Mouse (Mus musculus) liver, embryonic 11.5 days (tissue): ENCODE results near the gene Gstk1. TPM values are rescaled to one million over a fixed set of nuclear protein-coding genes. Genes with fewer than 3 reads are reported as not detected.

Source experiments
- ATAC-seq: fragments of 200-750 bp; cut with Nextera tagmentation; replicated peaks from 2 replicates; pipeline ENCODE4 v1.8.0; 2017; ENCODE audit warnings: moderate number of reproducible peaks, mild to moderate bottlenecking, moderate TSS enrichment, moderate library complexity; ENCODE audit not compliant: low FRiP score
- DNase-seq: peaks from one replicate; pipeline ENCODE4 v3.0.0-alpha.2; 2017; ENCODE audit warnings: low spot score
- H3K27ac ChIP-seq: fragments of 300-500 bp; sonication (generic); 2 replicates; pipeline ENCODE4 v1.5.1; 2014; ENCODE audit warnings: mild to moderate bottlenecking, low read depth, low read length, control low read depth
- H3K27me3 ChIP-seq: fragments of 300-500 bp; sonication (generic); replicated peaks from 2 replicates; pipeline ENCODE4 v1.6.1; 2014; ENCODE audit warnings: low read length, mixed read lengths; ENCODE audit not compliant: control insufficient read depth, insufficient read depth
- H3K36me3 ChIP-seq: fragments of 300-500 bp; sonication (generic); 2 replicates; pipeline ENCODE4 v1.6.1; 2014; ENCODE audit warnings: mild to moderate bottlenecking, low read length, moderate library complexity, mixed read lengths; ENCODE audit not compliant: control insufficient read depth, insufficient read depth
- H3K4me1 ChIP-seq: fragments of 300-500 bp; sonication (generic); replicated peaks from 2 replicates; pipeline ENCODE4 v1.6.1; 2014; ENCODE audit warnings: low read length, mixed read lengths; ENCODE audit not compliant: control insufficient read depth, insufficient read depth
- H3K4me2 ChIP-seq: fragments of 300-500 bp; sonication (generic); 2 replicates; pipeline ENCODE4 v1.6.1; 2014; ENCODE audit warnings: mild to moderate bottlenecking, control low read depth, moderate library complexity
- H3K4me3 ChIP-seq: fragments of 300-500 bp; sonication (generic); 2 replicates; pipeline ENCODE4 v1.5.1; 2014; ENCODE audit warnings: low read depth, low read length, control low read depth
- H3K9ac ChIP-seq: fragments of 300-500 bp; sonication (generic); 2 replicates; pipeline ENCODE4 v1.6.1; 2014; ENCODE audit warnings: low read depth, low read length, control low read depth
- H3K9me3 ChIP-seq: fragments of 300-500 bp; sonication (generic); 2 replicates; pipeline ENCODE4 v1.6.1; 2016; ENCODE audit warnings: low read length, inconsistent platforms, mixed read lengths; ENCODE audit not compliant: control insufficient read depth
- WGBS: fragments of 180-500 bp; shearing (Covaris S2); extraction: QIAGEN DNeasy Blood & Tissue Kit; methylation state at CpG from one replicate; pipeline ENCODE4 v1.1.7; 2014; 5-methylcytosine and 5-hydroxymethylcytosine counted together
- polyA plus RNA-seq: library from polyadenylated mRNA; unstranded; fragments of >200 nt; fragmentation: Nextera tagmentation; extraction: Ambion mirVana; gene quantifications from 2 replicates; pipeline ENCODE4 v1.2.1, GENCODE M21; 2014

The Gstk1 gene
- polyA plus RNA-seq, 1 experiment from 2014 or later = 10.4 TPM

GRCm38 (mm10) chr6:42231191-42231590, 14.5 kb upstream of the Gstk1 start:
- H3K4me3 ChIP-seq = no peak overlapping the region
- H3K9ac ChIP-seq = no peak overlapping the region
- H3K4me1 ChIP-seq = no peaks in the 10 kb centered on the region
- no peaks in the 10 kb centered on the region for H3K9me3 ChIP-seq
- 86% methylated on average over 3 of the region's 3 CpGs for WGBS
- no peak overlapping the region for H3K27ac ChIP-seq
- no peak for DNase-seq
- no peak for ATAC-seq
- H3K27me3 ChIP-seq = no peaks in the 10 kb centered on the region
- H3K4me2 ChIP-seq = no peak overlapping the region
- H3K36me3 ChIP-seq = no peaks in the 10 kb centered on the region

- H3K27me3 ChIP-seq = no peaks in the 10 kb centered on the region
- H3K9me3 ChIP-seq = no peaks in the 10 kb centered on the region
- H3K4me3 ChIP-seq = no peak overlapping the region
- no peaks in the 10 kb centered on the region for H3K36me3 ChIP-seq
- no peaks in the 10 kb centered on the region for H3K4me1 ChIP-seq
- H3K27ac ChIP-seq = no peak overlapping the region
- H3K4me2 ChIP-seq = no peak overlapping the region
- DNase-seq = no peak
- ATAC-seq = no peak
- 68% methylated on average over 6 of the region's 6 CpGs for WGBS
- H3K9ac ChIP-seq = no peak overlapping the region
Observed at GRCm38 (mm10) chr6:42237276-42237805, 8.4 kb upstream of the Gstk1 start.

- Histone ChIP-seq H3K4me3 (no peak overlapping the region), H3K4me2 (no peak overlapping the region), H3K36me3 (no peaks in the 10 kb centered on the region), H3K4me1 (peaks cover 6% of the 10 kb centered on the region), H3K27me3 (peaks cover 2% of the 10 kb centered on the region; the same call in 1 of the 2 replicates), H3K9me3 (no peaks in the 10 kb centered on the region), H3K27ac (no peak overlapping the region), H3K9ac (no peak overlapping the region)
- no peak for DNase-seq
- ATAC-seq = no peak
- WGBS = 73% methylated on average over 6 of the region's 6 CpGs
Observed at GRCm38 (mm10) chr6:42241311-42242045, 4.3 kb upstream of the Gstk1 start.

GRCm38 (mm10) chr6:42247173-42247572, 1.4 kb downstream of the Gstk1 start:
- DNase-seq (no peak), ATAC-seq (no peak; the same call in 1 of the 2 replicates)
- WGBS = 6% methylated on average over 8 of the region's 8 CpGs
- H3K36me3 ChIP-seq = no peaks in the 10 kb centered on the region
- H3K27ac ChIP-seq = no peak overlapping the region
- H3K4me2 ChIP-seq = peak overlapping the region; percentile 33; the same call in 1 of the 2 replicates
- no peak overlapping the region for H3K4me3 ChIP-seq
- peaks cover 11% of the 10 kb centered on the region for H3K4me1 ChIP-seq
- H3K27me3 ChIP-seq = peaks cover 6% of the 10 kb centered on the region; the same call in 1 of the 2 replicates
- no peaks in the 10 kb centered on the region for H3K9me3 ChIP-seq
- H3K9ac ChIP-seq = no peak overlapping the region

GRCm38 (mm10) chr6:42247981-42248380, 2.2 kb downstream of the Gstk1 start:
- H3K27me3 ChIP-seq = peaks cover 6% of the 10 kb centered on the region; the same call in 1 of the 2 replicates

GRCm38 (mm10) chr6:42251791-42252190, 6.1 kb downstream of the Gstk1 start:
- no peak for ATAC-seq
- H3K4me3 ChIP-seq = no peak overlapping the region
- H3K36me3 ChIP-seq = no peaks in the 10 kb centered on the region
- 0 out of 2 replicates have a peak, but pooled peaks cover 3% of the 10 kb centered on the region for H3K27me3 ChIP-seq
- no peak overlapping the region for H3K4me2 ChIP-seq
- no peak for DNase-seq
- 0 out of 2 replicates have a peak, but pooled peaks cover 2% of the 10 kb centered on the region for H3K4me1 ChIP-seq
- no peak overlapping the region for H3K27ac ChIP-seq
- WGBS = 84% methylated on average over 4 of the region's 4 CpGs
- H3K9me3 ChIP-seq = no peaks in the 10 kb centered on the region
- no peak overlapping the region for H3K9ac ChIP-seq

More at GRCm38 (mm10) chr6:42247981-42248380, 2.2 kb downstream of the Gstk1 start:
- Histone ChIP-seq H3K4me3 (no peak overlapping the region), H3K4me1 (peaks cover 11% of the 10 kb centered on the region), H3K9me3 (no peaks in the 10 kb centered on the region), H3K9ac (no peak overlapping the region), H3K27ac (no peak overlapping the region), H3K36me3 (no peaks in the 10 kb centered on the region), H3K4me2 (no peak overlapping the region; the same call in 1 of the 2 replicates)
- 96% methylated on average over 1 of the region's 1 CpGs for WGBS
- ATAC-seq (no peak), DNase-seq (no peak)

GRCm38 (mm10) chr6:42253103-42253502, 7.4 kb downstream of the Gstk1 start:
- Histone ChIP-seq H3K4me1 (no peaks in the 10 kb centered on the region), H3K36me3 (no peaks in the 10 kb centered on the region), H3K27ac (no peak overlapping the region), H3K9ac (no peak overlapping the region), H3K9me3 (no peaks in the 10 kb centered on the region), H3K27me3 (no peaks in the 10 kb centered on the region), H3K4me3 (no peak overlapping the region), H3K4me2 (no peak overlapping the region)
- DNase-seq (no peak), ATAC-seq (no peak)
- WGBS = 66% methylated on average over 2 of the region's 2 CpGs

GRCm38 (mm10) chr6:42257303-42257863, 11.6 kb downstream of the Gstk1 start:
- Histone ChIP-seq H3K4me1 (peaks cover 3% of the 10 kb centered on the region; the same call in 1 of the 2 replicates), H3K4me2 (peak overlapping the region; percentile 10; the same call in 1 of the 2 replicates), H3K27me3 (no peaks in the 10 kb centered on the region), H3K4me3 (no peak overlapping the region), H3K9me3 (no peaks in the 10 kb centered on the region), H3K36me3 (no peaks in the 10 kb centered on the region), H3K9ac (no peak overlapping the region), H3K27ac (no peak overlapping the region)
- peak; percentile 87 for ATAC-seq
- DNase-seq = peak; percentile 46
- 18% methylated on average over 11 of the region's 11 CpGs for WGBS
